Mouse (Mus musculus) liver, adult 2 months (tissue): ENCODE measurements at regions not wholly inside any gene's neighbourhood (a gene's known extent, or its start where the extent isn't known, plus 50 kb on each side); places are given as distances from the start of the nearest gene placed in this dataset.

Source experiments
- CTCF ChIP-seq: fragments of 200-500 bp; IDR thresholded peaks from 2 replicates; pipeline ENCODE4 v1.5.1; 2011; ENCODE audit warnings: low read depth, low read length, control low read depth
- POLR2A ChIP-seq: fragments of 200-500 bp; IDR thresholded peaks from 2 replicates; pipeline ENCODE4 v1.6.1; 2011; ENCODE audit warnings: low read length, control low read depth; ENCODE audit not compliant: insufficient read depth; ENCODE audit errors: extremely low read depth

DNA sequence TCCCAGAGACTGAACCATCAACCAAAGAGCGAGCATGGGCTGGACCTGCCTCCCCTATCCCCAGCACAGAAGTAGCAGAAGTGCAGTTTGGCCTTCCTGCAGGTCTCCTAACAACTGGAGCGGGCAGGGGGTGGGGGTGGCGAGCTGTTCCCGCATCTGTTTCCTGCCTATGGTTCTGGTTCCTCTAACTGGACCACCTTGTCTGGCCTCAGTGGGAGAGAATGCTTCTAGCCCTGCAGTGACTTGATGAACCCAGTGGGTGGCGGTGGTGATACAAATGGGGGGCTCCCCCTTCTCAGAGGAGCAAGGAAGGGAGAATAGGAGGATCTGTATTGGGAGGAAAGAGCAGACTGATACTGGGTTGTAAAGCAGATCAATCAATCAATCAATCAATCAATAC is 69.2 kb upstream of the Chmp2b start:
- TF ChIP-seq POLR2A: no peak
- TF ChIP-seq CTCF: no peak
